Mouse (Mus musculus) heart, embryonic 11.5 days (tissue): ENCODE measurements around the gene Msi2. TPM values are rescaled to one million over a fixed set of nuclear protein-coding genes. Genes with fewer than 3 reads are reported as not detected.

Source experiments
- ATAC-seq: fragments of 200-750 bp; cut with Nextera tagmentation; replicated peaks from 2 replicates; pipeline ENCODE4 v1.8.0; 2017; ENCODE audit warnings: moderate library complexity; ENCODE audit not compliant: insufficient number of reproducible peaks, low FRiP score, low TSS enrichment
- H3K27ac ChIP-seq: fragments of 300-500 bp; sonication (generic); 2 replicates; pipeline ENCODE4 v1.5.1; 2014; ENCODE audit warnings: mild to moderate bottlenecking, low read depth, low read length
- H3K27me3 ChIP-seq: fragments of 300-500 bp; sonication (generic); 2 replicates; pipeline ENCODE4 v1.6.1; 2014; ENCODE audit warnings: mild to moderate bottlenecking, low read length, mixed read lengths; ENCODE audit not compliant: control insufficient read depth, insufficient read depth
- H3K36me3 ChIP-seq: fragments of 300-500 bp; sonication (generic); 2 replicates; pipeline ENCODE4 v1.6.1; 2014; ENCODE audit warnings: mild to moderate bottlenecking, low read length, moderate library complexity, mixed read lengths; ENCODE audit not compliant: control insufficient read depth, insufficient read depth
- H3K4me1 ChIP-seq: fragments of 300-500 bp; sonication (generic); 2 replicates; pipeline ENCODE4 v1.6.1; 2014; ENCODE audit warnings: low read length; ENCODE audit not compliant: control insufficient read depth, insufficient read depth
- H3K4me2 ChIP-seq: fragments of 300-500 bp; sonication (generic); 2 replicates; pipeline ENCODE4 v1.6.1; 2014; ENCODE audit warnings: mild to moderate bottlenecking, moderate library complexity
- H3K4me3 ChIP-seq: fragments of 300-500 bp; sonication (generic); 2 replicates; pipeline ENCODE4 v1.5.1; 2014; ENCODE audit warnings: low read depth, low read length
- H3K9ac ChIP-seq: fragments of 300-500 bp; sonication (generic); 2 replicates; pipeline ENCODE4 v1.6.1; 2014; ENCODE audit warnings: mild to moderate bottlenecking, low read depth, low read length, moderate library complexity
- H3K9me3 ChIP-seq: fragments of 300-500 bp; sonication (generic); replicated peaks from 2 replicates; pipeline ENCODE4 v1.6.1; 2016; ENCODE audit warnings: low read length; ENCODE audit not compliant: control insufficient read depth
- WGBS: fragments of 180-500 bp; shearing (Covaris S2); extraction: QIAGEN DNeasy Blood & Tissue Kit; methylation state at CpG from one replicate; pipeline ENCODE4 v1.1.7; 2014; ENCODE audit not compliant: insufficient replicate concordance; 5-methylcytosine and 5-hydroxymethylcytosine counted together
- polyA plus RNA-seq: library from polyadenylated mRNA; unstranded; fragments of >200 nt; fragmentation: Nextera tagmentation; extraction: Ambion mirVana; gene quantifications from 2 replicates; pipeline ENCODE4 v1.2.1, GENCODE M21; 2014

The Msi2 gene
- polyA plus RNA-seq, 1 experiment from 2014 or later = 18.4 TPM

GRCm38 (mm10) chr11:88617380-88617779 is 100.9 kb downstream of the Msi2 start:
- whole genome bisulfite sequencing = 96% methylated on average over 11 of the region's 11 CpGs
- Histone ChIP-seq H3K27me3 (no peaks in the 10 kb centered on the region), H3K36me3 (no peaks in the 10 kb centered on the region), H3K27ac (no peak overlapping the region), H3K9me3 (no peaks in the 10 kb centered on the region), H3K9ac (no peak overlapping the region), H3K4me2 (no peak overlapping the region), H3K4me3 (no peak overlapping the region), H3K4me1 (peaks cover 64% of the 10 kb centered on the region)
- ATAC-seq = no peak

GRCm38 (mm10) chr11:88614527-88615305 is 103.6 kb downstream of the Msi2 start:
- H3K4me1 ChIP-seq = peaks cover 40% of the 10 kb centered on the region

GRCm38 (mm10) chr11:88613771-88614526 is 104.4 kb downstream of the Msi2 start:
- WGBS = 38% methylated on average over 11 of the region's 11 CpGs
- Histone ChIP-seq H3K9me3 (no peaks in the 10 kb centered on the region), H3K27me3 (no peaks in the 10 kb centered on the region), H3K4me3 (no peak overlapping the region), H3K27ac (peak overlapping the region; percentile 77), H3K9ac (no peak overlapping the region), H3K4me1 (peaks cover 40% of the 10 kb centered on the region), H3K4me2 (peak overlapping the region; percentile 25; the same call in 1 of the 2 replicates), H3K36me3 (no peaks in the 10 kb centered on the region)
- no peak; the same call in 1 of the 2 replicates for ATAC-seq

More at GRCm38 (mm10) chr11:88614527-88615305, 103.6 kb downstream of the Msi2 start:
- H3K4me3 ChIP-seq = no peak overlapping the region
- peak overlapping the region; percentile 77 for H3K27ac ChIP-seq
- no peaks in the 10 kb centered on the region for H3K27me3 ChIP-seq
- no peaks in the 10 kb centered on the region for H3K36me3 ChIP-seq
- 64% methylated on average over 11 of the region's 11 CpGs for WGBS
- H3K4me2 ChIP-seq = peak overlapping the region; percentile 25; the same call in 1 of the 2 replicates
- no peak overlapping the region for H3K9ac ChIP-seq
- H3K9me3 ChIP-seq = no peaks in the 10 kb centered on the region
- no peak for ATAC-seq

GRCm38 (mm10) chr11:88613008-88613407 is 105.3 kb downstream of the Msi2 start:
- H3K9me3 ChIP-seq = no peaks in the 10 kb centered on the region
- ATAC-seq = no peak
- H3K4me1 ChIP-seq = peaks cover 41% of the 10 kb centered on the region
- no peaks in the 10 kb centered on the region for H3K27me3 ChIP-seq
- H3K4me3 ChIP-seq = no peak overlapping the region
- H3K27ac ChIP-seq = no peak overlapping the region
- 85% methylated on average over 6 of the region's 6 CpGs for WGBS
- no peaks in the 10 kb centered on the region for H3K36me3 ChIP-seq
- no peak overlapping the region for H3K4me2 ChIP-seq
- H3K9ac ChIP-seq = no peak overlapping the region

GRCm38 (mm10) chr11:88612141-88612540 is 106.2 kb downstream of the Msi2 start:
- Histone ChIP-seq H3K36me3 (no peaks in the 10 kb centered on the region), H3K4me2 (no peak overlapping the region), H3K4me3 (no peak overlapping the region), H3K9me3 (no peaks in the 10 kb centered on the region), H3K27me3 (no peaks in the 10 kb centered on the region), H3K27ac (no peak overlapping the region), H3K4me1 (peaks cover 44% of the 10 kb centered on the region), H3K9ac (no peak overlapping the region)
- ATAC-seq = no peak
- 89% methylated on average over 7 of the region's 7 CpGs for WGBS

- no peaks in the 10 kb centered on the region for H3K9me3 ChIP-seq
- 94% methylated on average over 6 of the region's 6 CpGs for WGBS
- ATAC-seq = no peak
Observed at GRCm38 (mm10) chr11:88610809-88611208, 107.5 kb downstream of the Msi2 start.

GRCm38 (mm10) chr11:88610112-88610511 is 108.2 kb downstream of the Msi2 start:
- 90% methylated on average over 1 of the region's 1 CpGs for WGBS
- Histone ChIP-seq H3K4me2 (no peak overlapping the region), H3K9me3 (no peaks in the 10 kb centered on the region), H3K27me3 (no peaks in the 10 kb centered on the region), H3K27ac (no peak overlapping the region), H3K4me3 (no peak overlapping the region), H3K36me3 (no peaks in the 10 kb centered on the region), H3K4me1 (peaks cover 62% of the 10 kb centered on the region), H3K9ac (no peak overlapping the region)
- no peak for ATAC-seq

More at GRCm38 (mm10) chr11:88610809-88611208, 107.5 kb downstream of the Msi2 start:
- Histone ChIP-seq H3K4me3 (no peak overlapping the region), H3K4me2 (no peak overlapping the region), H3K4me1 (peaks cover 57% of the 10 kb centered on the region), H3K36me3 (no peaks in the 10 kb centered on the region), H3K27me3 (no peaks in the 10 kb centered on the region), H3K9ac (no peak overlapping the region), H3K27ac (no peak overlapping the region)

GRCm38 (mm10) chr11:88608584-88608983 is 109.7 kb downstream of the Msi2 start:
- Histone ChIP-seq H3K4me3 (no peak overlapping the region), H3K9ac (no peak overlapping the region), H3K4me2 (no peak overlapping the region), H3K4me1 (peaks cover 61% of the 10 kb centered on the region), H3K27ac (peak overlapping the region; percentile 41; the same call in 1 of the 2 replicates), H3K36me3 (peaks cover 3% of the 10 kb centered on the region; the same call in 1 of the 2 replicates), H3K9me3 (no peaks in the 10 kb centered on the region), H3K27me3 (no peaks in the 10 kb centered on the region)
- ATAC-seq = no peak
- 46% methylated on average over 4 of the region's 4 CpGs for WGBS
